Mouse (Mus musculus) G1E-ER4 (cell line): ENCODE results near the gene Gm20538. TPM values are rescaled to one million over a fixed set of nuclear protein-coding genes. Genes with fewer than 3 reads are reported as not detected.

ENCODE experiments used
- GATA1 ChIP-seq: IDR thresholded peaks from one replicate; pipeline ENCODE4 v1.8.0; 2012; ENCODE audit warnings: low read length, inconsistent platforms
- polyA plus RNA-seq: library from polyadenylated mRNA; stranded (reverse); fragments of >175 nt; gene quantifications from 2 replicates; pipeline ENCODE4 v1.2.3, GENCODE M21; 2012

Gene Gm20538
- polyA plus RNA-seq, 1 experiment, result not detected

GRCm38 (mm10) chr19:44512601-44513000, 40.0 kb downstream of the Gm20538 start:
- no peak for TF ChIP-seq GATA1

GRCm38 (mm10) chr19:44511451-44512231, 41.0 kb downstream of the Gm20538 start:
- no peak for TF ChIP-seq GATA1

GRCm38 (mm10) chr19:44510534-44511175, 42.0 kb downstream of the Gm20538 start:
- TF ChIP-seq GATA1, result no peak

GRCm38 (mm10) chr19:44502741-44503140, 49.9 kb downstream of the Gm20538 start:
- TF ChIP-seq GATA1, result no peak

- no peak for TF ChIP-seq GATA1
Measured at GRCm38 (mm10) chr19:44501925-44502324, 50.7 kb downstream of the Gm20538 start.

- TF ChIP-seq GATA1, result no peak
Measured at GRCm38 (mm10) chr19:44500240-44500639, 52.4 kb downstream of the Gm20538 start.

- no peak for TF ChIP-seq GATA1
Measured at GRCm38 (mm10) chr19:44498936-44499335, 53.7 kb downstream of the Gm20538 start.

- no peak for TF ChIP-seq GATA1
Measured at GRCm38 (mm10) chr19:44496941-44497340, 55.7 kb downstream of the Gm20538 start.

GRCm38 (mm10) chr19:44496511-44496910, 56.1 kb downstream of the Gm20538 start:
- TF ChIP-seq GATA1, result no peak

Other genes with a start within 250 kb of the Gm20538 start
- gene Scd4, start 219.7 kb downstream of the Gm20538 start, polyA plus RNA-seq, result 0.48 and 0.63 TPM in 2 replicates
- 3.0 and 3.6 TPM in 2 replicates for gene Scd1, start 145.0 kb downstream of the Gm20538 start, polyA plus RNA-seq
- gene Wnt8b, start 59.4 kb downstream of the Gm20538 start, polyA plus RNA-seq, result not detected in 2 replicates
- gene Sec31b, start 7.0 kb downstream of the Gm20538 start, polyA plus RNA-seq, result 0.25 and 0.31 TPM in 2 replicates
- 300 and 390 TPM in 2 replicates for gene Ndufb8, start 2.6 kb upstream of the Gm20538 start, polyA plus RNA-seq
- 16.9 and 20.7 TPM in 2 replicates for gene Hif1an, start 10.0 kb upstream of the Gm20538 start, polyA plus RNA-seq
- not detected in 2 replicates for gene Pax2, start 203.2 kb upstream of the Gm20538 start, polyA plus RNA-seq